Mouse (Mus musculus) cerebellum, adult 9-10 months (tissue): ENCODE results near the gene Iqcj.

Experiments
- DNase-seq: peaks from one replicate; pipeline ENCODE4 v3.0.0; 2022

Iqcj gene

DNA sequence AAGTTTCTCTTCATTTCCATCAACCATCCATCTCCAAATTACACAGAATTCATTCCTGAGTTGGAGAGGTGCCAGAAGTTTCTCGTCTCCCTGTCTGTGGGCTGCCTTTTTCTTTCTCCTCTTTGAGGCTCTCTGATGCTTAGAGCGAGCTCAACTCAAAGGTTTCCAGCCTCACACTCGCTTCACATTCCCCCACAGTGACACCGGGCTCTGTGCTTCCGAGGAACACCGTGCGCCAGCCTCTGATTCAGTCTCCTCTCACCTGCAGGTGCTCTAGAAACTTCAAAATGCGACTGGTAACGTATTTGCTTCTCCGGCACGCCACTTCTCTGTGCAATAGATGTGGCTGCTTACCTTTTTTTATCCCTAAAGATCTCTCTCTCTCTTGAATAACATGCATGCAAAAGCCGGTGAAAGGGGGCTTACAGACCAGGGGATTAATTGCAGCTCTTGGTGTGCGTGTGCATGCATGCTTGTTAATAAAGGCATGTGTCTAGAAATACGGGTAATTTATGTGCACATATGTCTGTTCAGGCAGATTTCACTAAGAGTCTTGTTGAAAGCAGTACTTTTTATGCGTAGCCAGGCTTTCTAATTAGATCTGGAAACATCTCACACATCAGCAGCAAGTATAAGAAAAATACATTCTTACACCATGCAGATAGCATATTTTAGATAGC is at the start of gene Iqcj, which contains the start of gene Iqschfp:
Gene Iqcj (plus strand): TSS at position 195 of the 680 bp plus-strand sequence.
Gene Iqschfp (plus strand): TSS at position 207 of the 680 bp plus-strand sequence.
- no peak for DNase-seq

DNA sequence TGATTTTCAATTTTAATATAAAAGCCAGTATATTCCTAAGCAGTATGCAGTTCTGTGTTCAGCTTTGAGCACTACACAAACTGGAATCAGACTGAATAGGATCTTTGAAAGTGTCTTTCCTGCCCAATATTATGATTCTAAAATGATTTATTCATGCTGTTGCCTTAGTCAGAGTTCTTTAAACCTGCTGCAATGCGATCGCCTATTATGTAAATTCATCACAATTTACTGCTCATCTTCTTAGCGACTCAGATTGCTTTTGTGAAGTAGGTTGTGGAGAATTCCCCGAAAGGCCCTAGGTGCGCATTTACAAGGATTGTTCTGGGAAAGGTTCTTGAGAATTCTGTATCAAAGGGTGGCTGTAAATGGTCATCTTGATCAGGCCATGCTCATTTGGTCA is 39.6 kb upstream of the Iqcj start:
- no peak for DNase-seq

DNA sequence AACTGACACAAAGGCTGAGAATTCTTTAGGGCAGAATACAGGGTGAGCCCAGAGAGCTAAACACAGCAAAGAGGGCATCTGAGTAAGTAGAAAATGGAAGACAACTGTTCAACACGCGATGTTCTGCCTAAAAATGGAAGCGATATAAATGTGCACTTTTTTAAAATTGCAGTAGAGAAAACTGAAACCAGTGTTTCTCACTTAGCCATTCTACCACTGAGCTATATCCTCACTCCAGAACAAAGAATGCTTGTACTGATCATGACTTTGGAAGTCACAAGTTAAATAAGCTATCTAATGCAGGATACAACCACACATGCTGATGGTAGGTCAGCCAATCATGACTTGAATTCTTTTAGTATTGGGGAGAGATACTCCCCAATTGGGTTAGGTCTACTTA is 30.5 kb upstream of the Iqcj start:
- no peak for DNase-seq

DNA sequence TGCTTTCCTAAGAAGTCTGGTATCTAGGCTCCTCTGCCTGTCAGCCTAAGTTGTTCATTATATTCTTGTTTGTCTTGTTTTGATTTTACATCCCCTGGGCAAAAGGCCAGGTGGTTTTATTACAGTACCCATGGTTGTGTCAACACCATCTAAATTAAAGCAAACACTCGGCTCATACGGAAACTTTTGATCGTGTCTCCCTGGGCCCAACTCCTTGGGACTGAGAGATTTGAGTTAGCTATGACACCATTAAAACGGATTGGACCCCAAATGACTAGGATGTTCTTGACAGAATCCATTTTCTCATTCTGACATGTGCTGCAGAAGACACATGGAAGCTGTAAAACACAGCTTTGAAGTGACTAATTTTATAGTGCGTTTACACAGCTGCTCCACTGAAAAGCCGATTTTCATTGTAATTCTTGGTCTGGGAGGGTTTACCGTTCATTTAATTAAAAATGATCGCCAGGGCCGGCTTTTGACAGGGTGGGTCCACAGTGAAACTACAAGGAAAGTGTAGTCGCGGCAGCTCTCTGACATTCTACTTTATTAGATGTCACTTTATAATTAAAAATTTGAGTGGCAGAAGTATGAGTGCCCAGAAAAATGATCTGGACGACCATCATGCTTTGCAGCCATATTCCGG is 24.5 kb upstream of the Iqcj start:
- DNase-seq = no peak

DNA sequence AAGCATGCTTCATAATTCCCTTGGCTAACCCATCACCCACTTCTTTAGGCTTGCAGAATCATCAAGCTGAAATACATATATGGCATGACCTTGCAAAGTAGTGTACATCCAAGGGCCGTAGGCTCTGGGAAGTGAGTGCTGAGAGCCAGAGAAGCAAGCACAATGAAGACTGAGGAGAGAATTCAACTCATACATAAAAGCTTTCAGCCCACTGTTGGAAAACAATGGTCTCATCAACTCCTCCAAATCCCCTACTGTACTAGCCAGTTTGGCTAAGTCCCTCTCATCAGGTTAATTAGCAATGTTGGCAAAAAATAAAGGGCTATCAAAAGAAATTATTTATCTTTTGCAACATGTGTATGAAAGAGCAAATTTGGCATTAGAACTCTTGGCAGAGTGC is 22.6 kb upstream of the Iqcj start:
- DNase-seq = no peak

DNA sequence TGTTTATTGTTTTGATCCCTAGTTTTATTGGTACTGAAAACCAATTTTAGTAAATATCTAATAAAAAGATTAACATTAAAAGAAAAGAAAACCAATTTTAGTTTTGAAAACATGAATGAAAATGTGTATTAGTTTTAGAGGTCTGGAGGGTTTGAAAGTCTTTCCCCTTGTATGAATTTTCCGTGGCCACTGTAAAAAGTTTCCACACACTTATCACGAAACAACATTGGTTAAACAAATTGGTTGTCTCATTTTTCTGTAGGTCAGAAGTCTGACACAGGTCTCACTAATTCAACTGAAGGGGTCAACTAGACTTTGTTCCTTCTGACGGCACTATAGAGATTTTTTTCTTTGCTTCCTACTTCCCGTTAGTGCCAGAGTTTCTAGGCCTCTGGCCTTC is 14.8 kb upstream of the Iqcj start:
- no peak for DNase-seq

DNA sequence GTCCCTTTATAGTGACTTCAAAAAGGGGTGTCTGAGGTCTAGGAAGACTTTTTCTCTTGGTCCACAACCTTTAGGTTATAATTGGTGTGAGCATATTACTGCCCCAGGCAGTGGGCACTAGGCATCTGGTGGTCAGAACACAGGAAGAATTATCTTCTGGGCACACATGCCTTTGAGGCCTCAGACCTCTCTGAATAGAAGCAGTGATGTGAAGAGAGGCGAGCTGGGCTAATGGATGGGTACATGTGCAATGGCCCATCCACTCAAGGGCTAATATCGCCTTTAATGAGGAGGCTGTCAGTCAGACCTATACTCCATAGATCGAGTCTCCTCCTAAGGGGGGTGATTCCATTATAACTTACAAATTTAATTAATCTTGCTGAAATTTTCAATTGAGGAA is 7.7 kb upstream of the Iqcj start:
- DNase-seq = no peak

DNA sequence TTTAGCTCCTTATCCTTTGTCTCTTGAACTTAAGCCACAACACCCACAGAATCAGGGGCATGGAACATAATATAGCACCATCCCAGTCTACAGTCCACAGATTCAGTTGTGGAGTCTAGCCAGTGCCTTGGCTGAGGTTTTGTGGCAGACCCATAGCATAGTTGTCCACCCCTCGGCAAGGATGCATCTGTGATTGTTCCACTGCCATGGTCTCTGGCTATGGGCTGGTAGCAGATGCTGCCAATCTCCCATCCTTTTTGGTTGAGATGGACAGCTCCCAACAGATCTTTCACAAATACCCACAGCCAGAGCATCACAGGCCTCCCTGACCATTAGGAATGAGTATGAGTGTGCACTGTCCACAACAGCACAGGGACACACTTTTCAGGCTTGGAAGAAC is 5.8 kb upstream of the Iqcj start:
- no peak for DNase-seq

DNA sequence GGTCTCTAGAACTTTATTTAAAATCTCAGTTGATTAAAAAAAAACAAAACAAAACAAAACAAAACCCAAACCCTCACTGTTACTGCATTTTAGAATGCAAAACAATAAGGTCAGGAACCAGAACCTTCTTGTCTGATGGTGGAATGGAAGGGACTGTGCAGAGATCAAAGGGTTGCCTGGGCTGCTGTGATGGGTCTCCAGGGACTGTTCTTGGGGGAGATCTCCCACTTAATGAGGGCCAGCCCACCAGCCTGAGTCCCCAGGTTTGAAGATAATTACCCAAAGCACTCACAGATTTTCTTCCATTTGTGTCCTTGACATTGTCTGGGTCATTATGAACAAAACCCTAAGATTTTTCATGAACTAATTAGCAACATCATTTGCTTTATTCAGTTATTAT is 4.8 kb upstream of the Iqcj start:
- no peak for DNase-seq

DNA sequence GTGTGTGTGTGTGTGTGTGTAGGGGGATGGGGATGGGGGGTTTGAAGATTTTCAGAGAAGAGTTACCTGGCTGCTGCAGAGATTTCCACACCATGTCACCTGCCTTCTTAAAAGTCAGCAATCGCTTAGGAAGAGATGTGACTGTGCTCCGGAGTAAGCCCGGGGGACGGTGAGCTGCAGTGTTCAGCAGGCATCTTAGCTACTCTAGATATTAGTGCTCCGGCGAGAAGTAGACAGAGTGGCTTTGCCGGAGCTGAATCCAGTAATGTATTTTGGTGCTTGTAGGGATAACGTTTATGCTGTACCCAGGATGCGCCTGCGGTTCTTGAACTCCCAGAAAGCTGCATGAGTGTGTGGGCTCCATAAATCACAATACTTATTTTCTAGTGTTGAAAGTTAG is 748 bp downstream of the Iqcj start:
- no peak for DNase-seq

DNA sequence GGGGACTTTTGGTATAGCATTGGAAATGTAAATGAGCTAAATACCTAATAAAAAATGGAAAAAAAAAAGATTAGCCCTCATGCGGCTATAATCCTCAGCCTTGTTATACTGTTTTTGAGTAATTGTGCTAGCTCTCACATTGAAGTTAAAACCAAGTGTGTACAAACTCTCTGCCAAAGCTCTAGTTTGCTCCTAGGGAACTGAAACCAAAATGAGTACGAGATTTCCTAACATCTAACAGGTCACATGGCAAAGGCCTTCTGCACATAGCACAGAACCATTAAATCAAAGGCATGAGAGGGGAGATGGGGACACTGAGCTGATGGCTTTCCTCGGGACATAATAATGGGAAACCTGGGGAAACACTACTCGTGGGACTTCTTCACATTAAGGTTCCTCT is 10.5 kb downstream of the Iqcj start:
- DNase-seq = no peak

DNA sequence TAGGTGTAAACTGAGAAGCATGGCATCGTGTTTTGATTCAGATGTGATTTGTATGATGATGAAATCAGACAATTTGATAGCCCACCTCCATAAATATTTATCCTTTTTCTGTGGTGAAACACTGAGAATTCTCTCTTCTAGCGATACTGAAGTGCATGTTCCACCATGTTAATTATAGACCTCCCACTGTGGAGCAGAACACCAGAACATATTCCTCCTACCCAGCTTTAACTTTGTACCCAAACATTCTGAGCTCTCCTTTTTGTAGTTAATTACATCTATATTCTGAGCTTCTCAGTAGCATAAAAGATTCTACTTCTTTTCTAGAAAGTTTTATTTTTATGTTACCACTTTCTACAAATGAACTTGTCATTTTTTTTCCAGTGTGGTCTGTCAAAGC is 16.6 kb downstream of the Iqcj start:
- no peak for DNase-seq

DNA sequence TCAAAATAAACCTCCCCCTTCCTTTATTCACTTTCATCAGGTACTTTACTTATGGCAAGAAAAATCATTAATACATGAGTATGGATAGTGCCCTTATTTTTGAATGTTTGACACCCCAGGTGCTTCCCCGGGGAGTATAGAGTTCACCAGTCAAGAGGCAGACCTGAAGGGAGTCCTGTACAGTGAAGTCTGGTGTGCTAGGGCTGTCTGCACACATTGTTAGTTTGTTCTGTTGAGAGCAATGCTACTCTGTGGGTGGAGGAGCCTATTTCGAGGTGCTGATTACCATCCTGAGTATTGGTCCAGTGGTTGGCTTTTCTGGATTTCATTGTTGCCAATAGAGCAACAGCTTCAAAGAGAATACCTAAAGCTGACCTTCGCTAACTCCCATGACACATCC is 26.1 kb downstream of the Iqcj start:
- no peak for DNase-seq

DNA sequence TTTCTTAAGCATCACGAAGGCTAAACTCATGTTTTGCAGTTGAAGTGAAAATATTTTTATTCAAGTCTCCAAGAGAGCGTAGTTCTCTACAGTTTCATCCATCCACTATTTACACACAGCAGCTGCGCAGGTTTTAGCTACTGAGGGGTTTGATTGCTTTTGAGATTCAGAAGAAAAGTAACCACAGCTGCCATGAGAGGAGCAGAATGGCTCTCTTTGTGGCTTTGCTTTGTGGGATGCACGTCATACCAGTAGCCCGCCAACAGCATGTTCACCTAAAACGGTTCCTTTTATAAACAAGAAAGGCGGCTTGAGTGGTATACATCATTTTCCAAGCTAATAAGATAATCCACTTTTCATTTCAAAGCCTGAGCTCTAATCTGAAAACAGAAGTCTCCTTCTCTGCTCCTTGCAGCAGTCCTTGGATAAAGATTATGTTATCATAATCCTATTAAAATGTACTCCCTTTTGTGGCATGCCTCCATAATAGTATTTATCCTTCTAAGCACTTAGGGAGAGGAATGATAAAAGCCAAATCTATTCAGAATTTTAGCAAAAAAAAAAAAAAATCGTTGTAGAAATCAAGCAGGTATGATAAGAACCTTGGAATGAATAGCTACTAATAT is 26.7 kb downstream of the Iqcj start:
- DNase-seq = no peak

DNA sequence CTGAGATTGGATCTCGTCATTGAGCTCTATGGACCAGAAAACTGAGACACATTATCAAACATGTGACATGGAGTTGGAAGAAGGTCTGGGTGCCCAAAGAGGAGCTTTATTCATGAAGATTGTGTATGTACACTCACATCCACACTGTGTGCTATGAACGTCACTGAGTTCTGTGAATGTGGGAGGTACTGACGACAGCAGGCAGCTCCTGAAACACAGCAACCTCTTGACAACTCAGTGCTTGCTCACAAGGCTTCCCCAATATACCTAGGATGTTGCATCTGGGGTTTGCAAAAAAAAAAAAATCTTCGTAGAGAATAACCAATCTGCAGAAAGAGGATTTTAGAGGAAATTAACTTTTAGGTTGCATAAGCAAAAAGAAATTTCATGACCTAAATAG is 31.1 kb downstream of the Iqcj start:
- no peak for DNase-seq

DNA sequence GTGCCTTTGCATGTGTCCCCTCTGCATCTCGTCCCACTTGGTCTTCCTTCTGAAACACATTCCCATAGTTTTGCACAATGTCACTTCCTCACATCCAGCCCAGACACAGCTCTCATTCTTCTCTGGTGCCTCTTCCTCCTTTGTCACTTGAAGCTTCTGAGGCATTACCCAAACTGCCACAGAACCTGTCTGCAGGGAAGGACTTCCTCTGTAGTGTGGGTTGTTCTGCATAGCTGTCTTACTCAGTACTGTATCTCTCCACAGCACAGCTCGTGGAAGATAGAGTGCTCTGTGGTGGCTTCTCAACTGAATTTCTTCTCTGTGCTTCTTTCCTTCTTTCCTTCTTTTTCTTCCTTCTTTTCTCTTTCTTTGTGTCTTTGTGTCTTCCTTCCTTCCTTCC is 33.4 kb downstream of the Iqcj start:
- no peak for DNase-seq

DNA sequence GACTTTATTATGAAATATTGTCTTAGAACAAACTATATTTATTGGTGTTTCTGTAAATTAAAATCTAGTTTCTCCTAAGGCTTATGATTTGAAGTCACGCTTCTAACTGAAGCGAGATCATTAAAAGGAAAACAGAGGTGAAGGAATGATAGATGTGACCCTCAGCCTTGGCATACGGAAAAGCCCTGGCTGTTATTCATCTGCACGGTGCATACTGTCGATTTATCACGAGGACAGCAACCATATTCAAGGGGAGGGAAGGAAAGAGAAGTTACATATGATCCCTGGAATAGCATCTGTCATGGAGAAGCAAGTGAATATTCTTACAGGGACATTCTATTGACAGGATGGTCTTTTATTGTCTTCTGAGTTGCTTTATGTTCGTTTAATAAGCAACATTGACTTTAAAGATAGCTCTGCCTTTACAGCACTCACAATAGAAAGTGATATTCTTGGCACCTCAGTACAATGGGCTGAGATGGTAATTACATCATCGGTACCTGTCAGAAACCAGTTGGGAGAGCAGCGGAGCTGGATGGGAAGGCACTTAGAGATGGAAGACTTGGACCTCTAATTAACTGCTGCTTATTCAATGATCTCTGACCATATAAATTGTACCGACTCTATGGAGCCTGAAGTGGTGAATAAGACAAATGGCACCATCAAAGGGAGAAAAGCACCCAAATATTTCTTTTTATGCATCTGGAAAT is 38.6 kb downstream of the Iqcj start:
- DNase-seq = no peak

DNA sequence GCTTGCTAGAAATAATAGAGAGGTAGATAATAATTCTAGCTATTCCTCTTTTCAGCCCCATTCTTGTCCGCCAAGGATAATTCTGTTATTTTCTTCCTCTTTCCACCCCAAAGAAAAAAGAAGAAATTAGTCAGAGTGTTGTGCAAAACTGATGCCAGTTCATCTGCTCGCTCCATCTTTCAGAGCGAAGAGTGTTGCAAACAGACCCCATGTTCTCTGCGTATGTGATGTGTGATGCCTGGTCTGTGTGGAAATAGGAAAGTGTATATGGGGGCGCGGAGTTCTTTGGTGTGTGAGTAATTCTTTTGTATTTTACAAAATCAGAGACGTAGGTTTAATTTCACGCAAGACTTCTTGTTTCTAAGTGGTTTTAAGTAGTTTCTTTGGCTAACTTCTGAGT is 39.2 kb downstream of the Iqcj start:
- DNase-seq = no peak

DNA sequence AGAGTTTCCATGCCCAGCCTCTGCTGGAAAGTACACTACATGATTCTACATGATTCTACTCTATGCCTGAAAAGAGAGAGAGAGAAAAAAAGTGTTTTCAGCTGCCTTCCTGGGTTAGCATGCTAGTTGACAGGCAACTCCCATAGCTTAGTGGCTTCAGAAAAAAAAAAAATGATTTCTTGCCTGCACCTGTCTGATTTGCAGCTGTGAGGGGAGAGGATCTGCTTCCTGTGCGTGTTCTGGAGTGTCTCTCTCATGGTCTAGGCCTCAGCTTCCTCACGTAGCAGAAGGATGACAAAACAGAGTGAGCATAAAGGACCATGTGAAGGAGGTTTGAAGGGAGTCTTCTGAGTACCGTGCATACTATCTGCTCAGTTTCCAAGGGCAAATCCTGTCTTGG is 39.9 kb downstream of the Iqcj start:
- DNase-seq = no peak

DNA sequence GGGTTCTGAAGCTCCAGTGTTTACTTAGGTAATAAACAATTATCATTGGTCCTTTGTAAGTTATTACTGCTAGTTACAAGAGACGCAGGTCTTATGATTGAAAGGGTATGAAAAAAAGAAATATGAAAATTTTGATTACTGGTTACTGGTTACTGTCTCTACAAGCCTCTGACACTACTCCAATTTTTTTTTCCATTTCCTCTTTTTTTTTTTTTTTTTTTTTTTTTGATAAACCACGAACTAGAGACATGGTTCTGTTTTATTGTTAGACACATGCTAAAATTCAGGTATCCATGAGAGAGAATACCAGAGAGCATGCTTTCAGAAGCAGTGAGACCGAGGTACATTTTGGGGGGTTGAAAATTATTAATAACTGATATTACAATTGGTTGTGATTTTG is 43.8 kb downstream of the Iqcj start:
- DNase-seq = no peak

DNA sequence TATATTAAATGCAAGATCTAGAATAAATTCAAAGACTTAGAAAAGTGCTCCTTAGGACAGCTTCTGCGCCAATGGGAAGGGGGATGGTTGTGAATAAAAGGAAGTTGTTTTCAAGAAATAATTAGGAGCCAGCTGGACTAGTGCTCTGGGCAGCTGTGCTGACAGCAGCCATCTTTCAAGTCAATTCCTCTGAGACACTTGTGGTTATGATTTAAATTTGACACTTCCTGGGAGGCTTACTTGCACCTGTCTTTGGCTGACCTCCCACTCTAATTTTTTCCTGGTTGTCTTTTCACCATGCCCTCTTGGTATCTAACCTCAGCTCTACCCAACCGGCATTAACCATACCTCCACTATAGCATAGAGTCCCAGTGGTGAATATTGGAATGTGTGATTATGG is 55.0 kb downstream of the Iqcj start:
- no peak for DNase-seq

DNA sequence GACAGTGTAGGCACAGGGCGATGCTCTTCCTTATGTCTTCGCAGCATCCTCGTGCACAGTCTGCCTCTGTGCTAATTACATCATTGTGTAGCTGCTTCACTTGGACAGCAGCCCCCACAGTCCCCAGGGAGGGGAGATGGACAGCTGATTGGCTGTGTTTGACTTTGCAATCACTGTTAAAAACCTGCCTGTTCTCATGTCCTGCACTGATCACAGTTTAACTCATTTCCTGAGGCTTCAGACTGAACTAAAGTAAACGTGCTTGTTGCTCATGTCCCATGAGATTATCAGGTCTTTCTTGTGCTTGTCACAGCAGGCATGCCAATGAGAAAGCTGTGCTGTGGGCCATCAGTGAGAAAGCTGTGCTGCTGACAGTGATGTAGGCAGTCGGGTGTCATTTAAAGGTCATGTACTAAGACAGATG is 60.5 kb downstream of the Iqcj start:
- DNase-seq = no peak

DNA sequence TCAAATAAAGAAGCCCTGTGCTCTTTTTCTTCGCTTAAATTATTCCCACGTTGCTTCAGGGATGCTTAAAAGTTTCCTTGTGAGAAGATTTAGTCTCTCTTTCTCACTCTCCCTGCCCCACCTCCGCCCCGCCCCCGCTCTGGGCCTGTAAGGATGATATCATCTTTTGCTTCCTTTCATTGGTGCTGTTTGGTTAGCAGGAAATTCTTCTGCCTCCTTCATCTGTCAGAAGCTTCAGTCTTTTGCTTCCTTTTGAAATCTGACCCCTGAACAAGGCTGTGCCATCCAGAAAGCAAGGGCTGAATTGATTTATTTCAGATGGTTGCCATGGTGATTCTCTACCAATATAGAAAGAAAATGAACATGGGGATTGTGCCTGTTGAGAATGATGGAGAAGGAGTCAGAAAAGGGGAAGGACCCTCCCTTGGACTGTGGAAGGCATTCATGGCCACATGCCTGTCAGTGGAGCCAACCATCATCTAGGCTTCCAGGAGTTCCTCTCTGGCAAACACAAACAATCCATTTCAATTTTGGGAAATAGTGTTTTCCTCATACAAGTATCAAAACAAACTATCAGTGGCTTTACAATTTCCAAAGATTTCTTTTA is 62.5 kb downstream of the Iqcj start:
- DNase-seq = no peak

DNA sequence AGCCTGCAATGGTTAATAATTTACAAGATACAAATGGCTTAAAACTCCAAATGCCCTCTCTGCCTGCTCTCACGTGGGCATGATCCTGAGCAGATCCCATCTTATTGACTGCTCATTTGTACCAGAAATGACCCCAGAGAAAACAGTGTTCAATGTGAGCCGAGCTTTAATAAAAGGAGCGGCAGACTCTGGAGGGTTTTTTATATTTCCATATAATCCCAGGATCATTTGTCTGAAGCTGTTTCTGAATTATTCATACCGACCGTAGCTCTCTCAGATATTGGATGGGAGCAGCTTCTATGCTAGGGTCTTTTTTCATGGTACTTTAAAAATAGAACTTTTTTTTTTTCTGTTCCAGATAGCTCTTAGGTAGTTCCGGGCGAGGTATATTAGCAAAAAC is 67.7 kb downstream of the Iqcj start:
- DNase-seq = no peak
